Mouse (Mus musculus): ENCODE data around the gene Fbxo27. TPM values are rescaled to one million over a fixed set of nuclear protein-coding genes. Genes with fewer than 3 reads are reported as not detected.

Gene Fbxo27
- polyA plus RNA-seq, 1 experiment from 2014 or later, result 11.1 TPM

- 2% methylated on average over 58 of the region's 58 CpGs for WGBS
- Histone ChIP-seq H3K9me3 (ENCODE audit: control insufficient read depth, low read length) (peaks cover 5% of the 10 kb centered on the region), H3K36me3 (ENCODE audit: control insufficient read depth, insufficient read depth) (0 out of 2 replicates have a peak, but pooled peaks cover 5% of the 10 kb centered on the region), H3K27ac (ENCODE audit: low read length) (no peak overlapping the region), H3K4me3 (replicated peaks; ENCODE audit: low read length) (peak overlapping the region; percentile 51), H3K4me1 (replicated peaks; ENCODE audit: control insufficient read depth, insufficient read depth, low read length) (peaks cover 3% of the 10 kb centered on the region), H3K9ac (replicated peaks; ENCODE audit: low read depth, low read length) (peak overlapping the region; percentile 46), H3K27me3 (replicated peaks; ENCODE audit: control insufficient read depth, insufficient read depth, low read length) (no peaks in the 10 kb centered on the region), H3K4me2 (ENCODE audit: low read length) (peak overlapping the region; percentile 74)
- peak; percentile 89 for ATAC-seq
These were observed 39.9 kb downstream of the Fbxo27 start for GRCm38 (mm10) chr7:28732341-28733142.

GRCm38 (mm10) chr7:28733211-28733610 lies 40.6 kb downstream of the Fbxo27 start:
- Histone ChIP-seq H3K4me1 (replicated peaks; ENCODE audit: control insufficient read depth, insufficient read depth, low read length) (peaks cover 3% of the 10 kb centered on the region), H3K27ac (ENCODE audit: low read length) (no peak overlapping the region), H3K4me3 (replicated peaks; ENCODE audit: low read length) (peak overlapping the region; percentile 51), H3K4me2 (ENCODE audit: low read length) (peak overlapping the region; percentile 74), H3K9me3 (ENCODE audit: control insufficient read depth, low read length) (peaks cover 5% of the 10 kb centered on the region), H3K36me3 (ENCODE audit: control insufficient read depth, insufficient read depth) (0 out of 2 replicates have a peak, but pooled peaks cover 5% of the 10 kb centered on the region), H3K9ac (replicated peaks; ENCODE audit: low read depth, low read length) (peak overlapping the region; percentile 46), H3K27me3 (replicated peaks; ENCODE audit: control insufficient read depth, insufficient read depth, low read length) (no peaks in the 10 kb centered on the region)
- 6% methylated on average over 11 of the region's 11 CpGs for WGBS
- ATAC-seq, result 0 out of 2 replicates have a peak, but pooled peaks have one; percentile 7

GRCm38 (mm10) chr7:28735701-28736100 lies 43.1 kb downstream of the Fbxo27 start:
- Histone ChIP-seq H3K4me3 (replicated peaks; ENCODE audit: low read length) (no peak overlapping the region), H3K27ac (ENCODE audit: low read length) (no peak overlapping the region), H3K9me3 (ENCODE audit: control insufficient read depth, low read length) (peaks cover 5% of the 10 kb centered on the region), H3K27me3 (replicated peaks; ENCODE audit: control insufficient read depth, insufficient read depth, low read length) (no peaks in the 10 kb centered on the region), H3K36me3 (ENCODE audit: control insufficient read depth, insufficient read depth) (0 out of 2 replicates have a peak, but pooled peaks cover 5% of the 10 kb centered on the region), H3K9ac (replicated peaks; ENCODE audit: low read depth, low read length) (no peak overlapping the region), H3K4me1 (replicated peaks; ENCODE audit: control insufficient read depth, insufficient read depth, low read length) (peaks cover 4% of the 10 kb centered on the region), H3K4me2 (ENCODE audit: low read length) (no peak overlapping the region)
- WGBS, result 77% methylated on average over 6 of the region's 6 CpGs
- ATAC-seq, result no peak

- no peak overlapping the region for H3K4me3 ChIP-seq (replicated peaks; ENCODE audit: low read length)
- no peak overlapping the region for H3K9ac ChIP-seq (replicated peaks; ENCODE audit: low read depth, low read length)
- no peaks in the 10 kb centered on the region for H3K27me3 ChIP-seq (replicated peaks; ENCODE audit: control insufficient read depth, insufficient read depth, low read length)
- H3K27ac ChIP-seq (ENCODE audit: low read length), result no peak overlapping the region
- WGBS, result 94% methylated on average over 21 of the region's 21 CpGs
- ATAC-seq, result no peak
- no peaks in the 10 kb centered on the region for H3K9me3 ChIP-seq (ENCODE audit: control insufficient read depth, low read length)
- H3K36me3 ChIP-seq (ENCODE audit: control insufficient read depth, insufficient read depth), result 0 out of 2 replicates have a peak, but pooled peaks cover 5% of the 10 kb centered on the region
- H3K4me1 ChIP-seq (replicated peaks; ENCODE audit: control insufficient read depth, insufficient read depth, low read length), result peaks cover 14% of the 10 kb centered on the region
- H3K4me2 ChIP-seq (ENCODE audit: low read length), result no peak overlapping the region
These were observed 47.2 kb downstream of the Fbxo27 start for GRCm38 (mm10) chr7:28739829-28740228.

- no peak for ATAC-seq
- H3K9ac ChIP-seq (replicated peaks; ENCODE audit: low read depth, low read length), result peak overlapping the region; percentile 54
- no peak overlapping the region; the same call in 1 of the 2 replicates for H3K27ac ChIP-seq (ENCODE audit: low read length)
- no peaks in the 10 kb centered on the region for H3K27me3 ChIP-seq (replicated peaks; ENCODE audit: control insufficient read depth, insufficient read depth, low read length)
- peak overlapping the region; percentile 59 for H3K4me3 ChIP-seq (replicated peaks; ENCODE audit: low read length)
- H3K4me1 ChIP-seq (replicated peaks; ENCODE audit: control insufficient read depth, insufficient read depth, low read length), result peaks cover 14% of the 10 kb centered on the region
- no peaks in the 10 kb centered on the region for H3K9me3 ChIP-seq (ENCODE audit: control insufficient read depth, low read length)
- WGBS, result 42% methylated on average over 9 of the region's 9 CpGs
- H3K4me2 ChIP-seq (ENCODE audit: low read length), result peak overlapping the region; percentile 72
- 0 out of 2 replicates have a peak, but pooled peaks cover 5% of the 10 kb centered on the region for H3K36me3 ChIP-seq (ENCODE audit: control insufficient read depth, insufficient read depth)
These were observed 48.3 kb downstream of the Fbxo27 start for GRCm38 (mm10) chr7:28740949-28741348.

- under 1% methylated on average over 13 of the region's 13 CpGs for WGBS
- Histone ChIP-seq H3K27me3 (replicated peaks; ENCODE audit: control insufficient read depth, insufficient read depth, low read length) (no peaks in the 10 kb centered on the region), H3K27ac (ENCODE audit: low read length) (no peak overlapping the region; the same call in 1 of the 2 replicates), H3K9me3 (ENCODE audit: control insufficient read depth, low read length) (no peaks in the 10 kb centered on the region), H3K36me3 (ENCODE audit: control insufficient read depth, insufficient read depth) (0 out of 2 replicates have a peak, but pooled peaks cover 3% of the 10 kb centered on the region), H3K9ac (replicated peaks; ENCODE audit: low read depth, low read length) (peak overlapping the region; percentile 54), H3K4me2 (ENCODE audit: low read length) (peak overlapping the region; percentile 72), H3K4me3 (replicated peaks; ENCODE audit: low read length) (peak overlapping the region; percentile 59), H3K4me1 (replicated peaks; ENCODE audit: control insufficient read depth, insufficient read depth, low read length) (peaks cover 14% of the 10 kb centered on the region)
- peak; percentile 9 for ATAC-seq
These were observed 48.7 kb downstream of the Fbxo27 start for GRCm38 (mm10) chr7:28741368-28741708.

GRCm38 (mm10) chr7:28741709-28742438 lies 49.2 kb downstream of the Fbxo27 start, which contains the start of the genes Mrps12 and Sars2:
Mrps12 (minus strand) TSS chr7:28741820.
Sars2 (plus strand) TSS chr7:28741992.
- H3K4me1 ChIP-seq (replicated peaks; ENCODE audit: control insufficient read depth, insufficient read depth, low read length), result peaks cover 14% of the 10 kb centered on the region
- H3K27me3 ChIP-seq (replicated peaks; ENCODE audit: control insufficient read depth, insufficient read depth, low read length), result no peaks in the 10 kb centered on the region
- H3K27ac ChIP-seq (ENCODE audit: low read length), result peak within 1 kb of the TSS; percentile 60
- peak; percentile 99 for ATAC-seq
- 0 out of 2 replicates have a peak, but pooled peaks cover 1% of the 10 kb centered on the region for H3K36me3 ChIP-seq (ENCODE audit: control insufficient read depth, insufficient read depth)
- H3K9me3 ChIP-seq (ENCODE audit: control insufficient read depth, low read length), result no peaks in the 10 kb centered on the region
- under 1% methylated on average over 39 of the region's 39 CpGs for WGBS
- peak within 1 kb of the TSS; percentile 59 for H3K4me3 ChIP-seq (replicated peaks; ENCODE audit: low read length)
- H3K4me2 ChIP-seq (ENCODE audit: low read length), result peak within 1 kb of the TSS; percentile 72
- peak within 1 kb of the TSS; percentile 61 for H3K9ac ChIP-seq (replicated peaks; ENCODE audit: low read depth, low read length)

Data from forebrain, embryonic 16.5 days (tissue).